Mouse (Mus musculus) embryonic facial prominence, embryonic 12.5 days (tissue): Measurements from ENCODE around the gene Srxn1. TPM values are rescaled to one million over a fixed set of nuclear protein-coding genes. Genes with fewer than 3 reads are reported as not detected.

ENCODE experiments used
- ATAC-seq: fragments of 200-750 bp; cut with Nextera tagmentation; 2 replicates; pipeline ENCODE4 v1.8.0; 2017; ENCODE audit not compliant: insufficient number of reproducible peaks, insufficient read depth, low FRiP score, low TSS enrichment
- H3K27ac ChIP-seq: fragments of 300-500 bp; sonication (generic); 2 replicates; pipeline ENCODE4 v1.5.1; 2016; ENCODE audit warnings: mild to moderate bottlenecking
- H3K27me3 ChIP-seq: fragments of 300-500 bp; sonication (generic); 2 replicates; pipeline ENCODE4 v1.6.1; 2016; ENCODE audit warnings: mild to moderate bottlenecking, moderate library complexity
- H3K36me3 ChIP-seq: fragments of 300-500 bp; sonication (generic); 2 replicates; pipeline ENCODE4 v1.6.1; 2016; ENCODE audit warnings: mild to moderate bottlenecking
- H3K4me1 ChIP-seq: fragments of 300-500 bp; sonication (generic); 2 replicates; pipeline ENCODE4 v1.6.1; 2016
- H3K4me2 ChIP-seq: fragments of 300-500 bp; sonication (generic); replicated peaks from 2 replicates; pipeline ENCODE4 v1.6.1; 2016; ENCODE audit warnings: mild to moderate bottlenecking, moderate library complexity
- H3K4me3 ChIP-seq: fragments of 300-500 bp; sonication (generic); 2 replicates; pipeline ENCODE4 v1.5.1; 2016; ENCODE audit warnings: mild to moderate bottlenecking
- H3K9ac ChIP-seq: fragments of 300-500 bp; sonication (generic); 2 replicates; pipeline ENCODE4 v1.6.1; 2016; ENCODE audit warnings: mild to moderate bottlenecking, moderate library complexity
- H3K9me3 ChIP-seq: fragments of 300-500 bp; sonication (generic); 2 replicates; pipeline ENCODE4 v1.6.1; 2016; ENCODE audit warnings: mild to moderate bottlenecking, moderate library complexity
- WGBS: fragments of 180-500 bp; shearing (Covaris S2); methylation state at CpG from one replicate; pipeline ENCODE4 v1.1.7; 2016; 5-methylcytosine and 5-hydroxymethylcytosine counted together
- polyA plus RNA-seq: library from polyadenylated mRNA; unstranded; fragments of >200 nt; fragmentation: Nextera tagmentation; extraction: Ambion mirVana; gene quantifications from 2 replicates; pipeline ENCODE4 v1.2.1, GENCODE M21; 2016

Srxn1 gene
- polyA plus RNA-seq, 1 experiment from 2014 or later = 13.6 TPM

DNA sequence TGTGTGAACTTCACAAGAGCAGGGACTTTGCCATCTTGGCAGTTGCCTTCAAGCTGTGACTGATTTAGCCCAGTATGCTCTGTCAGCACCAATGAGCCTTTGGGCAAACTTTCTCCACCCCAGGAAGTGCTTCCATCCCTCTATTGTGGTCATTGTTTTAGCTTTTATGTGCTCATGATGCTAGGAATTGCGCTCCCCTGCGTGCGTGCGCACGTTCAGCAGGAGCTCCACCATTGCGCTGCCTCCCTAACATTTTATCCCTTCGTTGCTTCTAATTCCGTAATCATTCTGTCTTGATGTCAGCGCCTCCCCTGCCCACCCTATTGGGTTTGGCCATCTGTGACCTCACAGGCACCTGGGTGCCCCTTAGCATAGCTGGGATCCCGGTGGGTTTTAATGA is 1.3 kb downstream of the Srxn1 start:
- Histone ChIP-seq H3K36me3 (no peaks in the 10 kb centered on the region), H3K27ac (no peak overlapping the region), H3K27me3 (0 out of 2 replicates have a peak, but pooled peaks cover 4% of the 10 kb centered on the region), H3K9ac (no peak overlapping the region), H3K4me3 (no peak overlapping the region), H3K9me3 (no peaks in the 10 kb centered on the region), H3K4me2 (peak overlapping the region; percentile 76; the same call in 1 of the 2 replicates), H3K4me1 (peaks cover 5% of the 10 kb centered on the region; the same call in 1 of the 2 replicates)
- 95% methylated on average over 10 of the region's 10 CpGs for WGBS
- no peak for ATAC-seq

DNA sequence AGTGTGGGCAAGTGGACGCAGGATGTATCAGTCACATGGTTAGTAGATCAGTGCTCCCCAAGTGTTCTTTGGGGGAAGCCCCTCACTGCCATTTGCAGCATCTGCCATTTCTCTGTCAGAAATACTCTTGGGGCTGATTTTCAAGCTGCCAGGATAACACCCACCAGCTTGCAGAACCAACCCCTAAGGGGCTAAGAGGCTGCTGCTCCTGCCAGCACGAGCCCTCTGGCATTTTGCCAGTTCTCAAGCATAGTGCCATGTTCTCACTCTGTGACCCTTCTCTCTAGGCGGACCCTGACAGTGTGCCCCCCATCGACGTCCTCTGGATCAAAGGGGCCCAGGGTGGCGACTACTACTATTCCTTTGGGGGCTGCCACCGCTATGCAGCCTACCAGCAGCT is 3.4 kb downstream of the Srxn1 start:
- no peak overlapping the region for H3K27ac ChIP-seq
- H3K4me1 ChIP-seq = peaks cover 8% of the 10 kb centered on the region; the same call in 1 of the 2 replicates
- H3K9ac ChIP-seq = no peak overlapping the region
- WGBS = 83% methylated on average over 7 of the region's 7 CpGs
- H3K27me3 ChIP-seq = 0 out of 2 replicates have a peak, but pooled peaks cover 4% of the 10 kb centered on the region
- no peak for ATAC-seq
- no peak overlapping the region for H3K4me2 ChIP-seq
- no peaks in the 10 kb centered on the region for H3K36me3 ChIP-seq
- H3K9me3 ChIP-seq = no peaks in the 10 kb centered on the region
- no peak overlapping the region for H3K4me3 ChIP-seq

DNA sequence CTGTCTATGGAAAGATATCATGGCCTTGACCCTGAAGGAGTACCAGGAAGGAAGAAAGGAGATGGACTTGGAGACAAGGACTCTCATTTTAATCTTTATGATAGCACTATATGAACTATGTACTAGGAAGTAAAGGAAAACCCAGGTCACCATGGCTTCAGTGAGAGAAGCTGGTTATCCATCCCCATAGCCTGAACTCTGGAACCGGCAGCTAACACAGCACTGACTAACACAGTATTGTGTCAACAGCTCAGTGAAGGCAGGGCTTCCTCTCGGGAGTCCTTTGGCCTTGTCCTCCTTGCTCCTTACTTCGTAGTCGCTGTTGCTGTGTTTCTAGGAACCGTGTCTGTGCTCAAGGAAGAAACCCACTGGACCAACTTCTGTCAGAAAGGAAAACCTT is 4.1 kb downstream of the Srxn1 start:
- no peaks in the 10 kb centered on the region for H3K36me3 ChIP-seq
- H3K27me3 ChIP-seq = 0 out of 2 replicates have a peak, but pooled peaks cover 4% of the 10 kb centered on the region
- ATAC-seq = no peak
- H3K4me2 ChIP-seq = no peak overlapping the region
- H3K4me3 ChIP-seq = no peak overlapping the region
- no peaks in the 10 kb centered on the region for H3K9me3 ChIP-seq
- 85% methylated on average over 5 of the region's 5 CpGs for WGBS
- no peak overlapping the region for H3K27ac ChIP-seq
- H3K9ac ChIP-seq = no peak overlapping the region
- H3K4me1 ChIP-seq = peaks cover 13% of the 10 kb centered on the region

- Histone ChIP-seq H3K9me3 (no peaks in the 10 kb centered on the region), H3K4me2 (no peak overlapping the region), H3K4me3 (no peak overlapping the region), H3K36me3 (no peaks in the 10 kb centered on the region), H3K27ac (no peak overlapping the region), H3K27me3 (0 out of 2 replicates have a peak, but pooled peaks cover 7% of the 10 kb centered on the region), H3K9ac (no peak overlapping the region), H3K4me1 (peaks cover 24% of the 10 kb centered on the region)
- no peak for ATAC-seq
- WGBS = 77% methylated on average over 2 of the region's 2 CpGs
These were observed 6.0 kb downstream of the Srxn1 start for GRCm38 (mm10) chr2:152111311-152111710.

DNA sequence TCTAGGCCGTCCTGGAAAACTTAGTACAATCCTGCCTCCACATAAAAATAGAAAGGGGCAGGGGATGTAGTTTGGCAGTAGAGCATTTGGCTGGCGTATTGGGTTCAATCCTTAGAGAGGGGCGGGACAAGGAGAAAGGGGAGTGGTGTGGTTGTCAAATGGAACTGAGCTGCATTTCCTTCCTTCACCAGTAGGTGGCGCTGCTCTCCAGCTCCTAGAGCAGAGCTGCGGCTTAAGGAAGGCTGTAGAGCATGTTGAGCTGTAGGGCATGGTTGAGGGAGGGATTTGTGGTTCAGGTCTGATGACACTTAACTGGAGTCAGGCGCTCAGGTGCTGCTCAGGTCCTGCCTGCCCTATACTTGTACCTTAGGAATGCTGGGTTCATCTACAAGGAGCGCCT is 6.6 kb downstream of the Srxn1 start:
- no peaks in the 10 kb centered on the region for H3K9me3 ChIP-seq
- no peaks in the 10 kb centered on the region for H3K36me3 ChIP-seq
- peaks cover 24% of the 10 kb centered on the region for H3K4me1 ChIP-seq
- H3K27me3 ChIP-seq = 0 out of 2 replicates have a peak, but pooled peaks cover 7% of the 10 kb centered on the region
- no peak overlapping the region for H3K27ac ChIP-seq
- ATAC-seq = peak; percentile 68; the same call in 1 of the 2 replicates
- H3K9ac ChIP-seq = no peak overlapping the region
- 5% methylated on average over 7 of the region's 7 CpGs for WGBS
- H3K4me2 ChIP-seq = no peak overlapping the region
- H3K4me3 ChIP-seq = no peak overlapping the region

DNA sequence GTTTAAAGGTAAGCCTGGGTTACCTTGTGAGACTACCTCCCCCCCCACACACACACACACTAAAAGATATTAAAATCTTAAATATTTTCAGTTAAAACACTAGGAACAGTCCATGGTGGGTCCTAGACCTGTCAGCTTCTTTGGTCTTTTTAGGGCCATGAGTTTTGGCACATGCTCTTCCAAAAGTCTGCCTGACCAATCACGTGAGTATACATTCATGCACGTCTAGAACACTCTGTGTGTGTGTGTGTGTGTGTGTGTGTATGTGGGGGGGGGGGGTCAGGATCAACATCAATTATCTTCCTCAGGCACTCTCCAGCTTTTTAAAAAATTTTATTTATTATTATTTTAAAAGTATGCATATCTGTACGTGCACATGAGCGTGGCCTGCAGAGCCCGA is 7.2 kb downstream of the Srxn1 start:
- no peak overlapping the region for H3K27ac ChIP-seq
- H3K4me1 ChIP-seq = peaks cover 24% of the 10 kb centered on the region
- H3K36me3 ChIP-seq = no peaks in the 10 kb centered on the region
- H3K27me3 ChIP-seq = 0 out of 2 replicates have a peak, but pooled peaks cover 7% of the 10 kb centered on the region
- H3K9ac ChIP-seq = no peak overlapping the region
- WGBS = 83% methylated on average over 5 of the region's 5 CpGs
- no peaks in the 10 kb centered on the region for H3K9me3 ChIP-seq
- no peak for ATAC-seq
- no peak overlapping the region for H3K4me2 ChIP-seq
- H3K4me3 ChIP-seq = no peak overlapping the region

- H3K9ac ChIP-seq = no peak overlapping the region
- no peaks in the 10 kb centered on the region for H3K36me3 ChIP-seq
- H3K4me1 ChIP-seq = peaks cover 24% of the 10 kb centered on the region
- H3K4me3 ChIP-seq = no peak overlapping the region
- H3K9me3 ChIP-seq = no peaks in the 10 kb centered on the region
- no peak overlapping the region for H3K4me2 ChIP-seq
- no peak for ATAC-seq
- 0 out of 2 replicates have a peak, but pooled peaks cover 7% of the 10 kb centered on the region for H3K27me3 ChIP-seq
- H3K27ac ChIP-seq = no peak overlapping the region
- WGBS = 61% methylated on average over 10 of the region's 10 CpGs
These were observed 7.7 kb downstream of the Srxn1 start for GRCm38 (mm10) chr2:152112970-152113369.

DNA sequence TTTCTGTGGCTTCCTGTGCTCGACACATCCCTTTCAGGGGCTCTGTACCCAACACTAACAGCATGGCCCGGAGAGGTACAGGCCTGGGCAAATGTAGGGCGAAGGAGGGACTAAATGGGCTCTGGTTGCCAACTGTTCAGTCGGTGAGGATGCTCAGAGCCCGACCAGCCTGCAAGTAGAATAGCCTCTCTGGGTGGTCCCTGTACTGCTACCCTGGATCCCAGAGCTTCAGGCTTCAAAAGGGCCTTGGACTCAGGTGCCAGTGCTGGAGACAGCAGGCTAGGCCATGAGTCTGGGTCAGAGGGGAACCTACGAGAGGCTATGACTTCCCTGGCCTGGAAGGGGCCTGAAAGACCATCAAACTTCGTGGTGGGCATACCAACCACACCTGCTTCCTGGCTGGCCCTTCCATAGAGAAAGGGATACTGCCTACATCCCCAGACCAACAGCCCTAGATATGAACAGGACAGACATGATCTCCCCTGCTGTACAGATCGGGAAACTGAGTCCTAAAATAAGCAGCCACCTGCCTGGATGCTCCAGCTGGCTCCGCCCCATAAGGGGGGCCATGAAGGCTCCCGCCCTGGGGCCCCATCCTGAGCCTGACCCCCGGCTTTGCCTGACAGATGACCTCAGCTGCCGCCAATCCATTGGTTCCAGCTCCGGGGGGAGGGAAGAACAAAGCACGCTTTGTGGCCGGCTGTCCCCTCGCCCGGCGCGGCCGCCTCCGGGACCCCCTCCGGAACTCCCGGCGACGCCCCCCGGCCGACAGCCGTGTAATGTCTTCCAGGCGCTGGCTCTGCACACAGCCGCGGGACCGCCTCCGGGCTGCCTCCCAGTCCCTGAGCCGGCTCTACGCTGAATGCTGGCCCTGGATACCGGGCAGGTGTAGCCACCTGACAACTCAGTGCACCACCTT is 9.0 kb downstream of the Srxn1 start:
- ATAC-seq = 0 out of 2 replicates have a peak, but pooled peaks have one; percentile 24
- Histone ChIP-seq H3K4me2 (peak overlapping the region; percentile 52), H3K36me3 (no peaks in the 10 kb centered on the region), H3K4me1 (peaks cover 28% of the 10 kb centered on the region), H3K9ac (peak overlapping the region; percentile 16; the same call in 1 of the 2 replicates), H3K27me3 (0 out of 2 replicates have a peak, but pooled peaks cover 7% of the 10 kb centered on the region), H3K27ac (no peak overlapping the region), H3K4me3 (peak overlapping the region; percentile 12), H3K9me3 (no peaks in the 10 kb centered on the region)
- WGBS = 11% methylated on average over 35 of the region's 36 CpGs

DNA sequence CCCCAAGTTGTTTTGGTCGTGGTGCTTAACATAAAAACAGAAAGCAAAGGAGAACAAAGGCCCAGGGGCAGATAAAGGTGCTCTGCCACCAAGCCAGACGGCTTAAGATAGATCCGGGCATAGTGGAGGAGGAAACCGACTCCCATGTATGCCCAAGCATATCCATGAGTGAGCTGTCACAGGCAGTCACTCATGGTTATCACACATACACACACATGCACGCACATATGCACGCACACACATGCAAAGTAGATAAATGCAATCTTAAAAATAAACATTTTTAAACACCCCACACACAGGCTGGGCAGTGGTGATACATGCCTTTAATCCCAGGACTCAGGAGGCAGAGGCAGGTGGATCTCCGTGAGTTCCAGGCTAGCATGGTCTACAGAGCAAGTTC is 12.4 kb downstream of the Srxn1 start:
- 85% methylated on average over 7 of the region's 7 CpGs for WGBS
- H3K27ac ChIP-seq = no peak overlapping the region
- ATAC-seq = no peak
- H3K4me1 ChIP-seq = peaks cover 37% of the 10 kb centered on the region
- H3K4me3 ChIP-seq = no peak overlapping the region
- H3K36me3 ChIP-seq = no peaks in the 10 kb centered on the region
- H3K27me3 ChIP-seq = 0 out of 2 replicates have a peak, but pooled peaks cover 7% of the 10 kb centered on the region
- no peak overlapping the region for H3K9ac ChIP-seq
- H3K9me3 ChIP-seq = no peaks in the 10 kb centered on the region
- no peak overlapping the region for H3K4me2 ChIP-seq

- H3K27ac ChIP-seq = 0 out of 2 replicates have a peak overlapping the region, but pooled peaks have one; percentile 25
- 0 out of 2 replicates have a peak, but pooled peaks cover 3% of the 10 kb centered on the region for H3K27me3 ChIP-seq
- H3K36me3 ChIP-seq = no peaks in the 10 kb centered on the region
- peaks cover 29% of the 10 kb centered on the region for H3K4me1 ChIP-seq
- no peak overlapping the region for H3K4me3 ChIP-seq
- H3K9me3 ChIP-seq = no peaks in the 10 kb centered on the region
- H3K4me2 ChIP-seq = no peak overlapping the region
- H3K9ac ChIP-seq = no peak overlapping the region
- WGBS = 22% methylated on average over 6 of the region's 6 CpGs
- ATAC-seq = no peak
These were observed 14.0 kb downstream of the Srxn1 start for GRCm38 (mm10) chr2:152119228-152119865.

GRCm38 (mm10) chr2:152122896-152123295 is 17.6 kb downstream of the Srxn1 start:
- Histone ChIP-seq H3K9me3 (no peaks in the 10 kb centered on the region), H3K4me3 (no peak overlapping the region), H3K4me2 (no peak overlapping the region), H3K27me3 (no peaks in the 10 kb centered on the region), H3K4me1 (peaks cover 13% of the 10 kb centered on the region; the same call in 1 of the 2 replicates), H3K27ac (no peak overlapping the region), H3K36me3 (no peaks in the 10 kb centered on the region), H3K9ac (no peak overlapping the region)
- no peak for ATAC-seq
- WGBS = 72% methylated on average over 9 of the region's 9 CpGs
